In genomic region chr17:25874721-25875170, GRCm38 (mm10) we compare ENCODE assay signal across 8 mouse cellular contexts. TPM values are rescaled to one million over a fixed set of nuclear protein-coding genes. Genes with fewer than 3 reads are reported as not detected.
DNase-seq lines count a peak whose midpoint lies in the region; ATAC-seq and TF ChIP-seq lines count a peak whose summit lies in the region.

Gene Mettl26, plus strand, starts transcription at chr17:25875074.

- H3K4me1 ChIP-seq in lung, adult 2 months (ENCODE audit: control insufficient read depth, insufficient read depth, low read length) = peaks cover 3% of the 10 kb centered on the region
- H3K4me1 ChIP-seq in neural tube, embryonic 15.5 days = peaks cover 35% of the 10 kb centered on the region

- H3K36me3 ChIP-seq in neural tube, embryonic 15.5 days = peaks cover 18% of the 10 kb centered on the region

- TF ChIP-seq POLR2A in lung, adult 2 months (IDR thresholded peaks at IDR 0.05; ENCODE audit: borderline replicate concordance, extremely low read depth, low read depth, low read length) = peak; percentile 23; the same call in 1 of the 2 replicates

- H3K27ac ChIP-seq in layer of hippocampus, adult 2 months = peak within 1 kb of the TSS; percentile 97
- peak within 1 kb of the TSS; percentile 98 for H3K27ac ChIP-seq in neural tube, embryonic 15.5 days (replicated peaks)

- H3K4me3 ChIP-seq in layer of hippocampus, adult 2 months = peak within 1 kb of the TSS; percentile 99
- peak within 1 kb of the TSS; percentile 98 for H3K4me3 ChIP-seq in lung, adult 2 months (replicated peaks; ENCODE audit: extremely low read depth, low read depth, low read length)
- peak within 1 kb of the TSS; percentile 80 for H3K4me3 ChIP-seq in neural tube, embryonic 15.5 days (replicated peaks)

- H3K9ac ChIP-seq in neural tube, embryonic 15.5 days (replicated peaks) = peak within 1 kb of the TSS; percentile 93

- ATAC-seq in neural tube, embryonic 15.5 days (ENCODE audit: low FRiP score) = peak; percentile 81

- peak within 1 kb of the TSS; percentile 75 for H3K4me2 ChIP-seq in neural tube, embryonic 15.5 days

- no peaks in the 10 kb centered on the region for H3K9me3 ChIP-seq in neural tube, embryonic 15.5 days (replicated peaks)

- H3K27me3 ChIP-seq in neural tube, embryonic 15.5 days (replicated peaks) = no peaks in the 10 kb centered on the region

- peak; percentile 38 for TF ChIP-seq CTCF in layer of hippocampus, adult 2 months (conservative IDR thresholded peaks at IDR 0.05)
- TF ChIP-seq CTCF in lung, adult 2 months (IDR thresholded peaks at IDR 0.05; ENCODE audit: insufficient read depth, low read length) = no peak; the same call in 1 of the 2 replicates

- WGBS in lung, adult 2 months = under 1% methylated on average over 25 of the region's 25 CpGs
- WGBS in neural tube, embryonic 15.5 days = under 1% methylated on average over 25 of the region's 25 CpGs

- DNase-seq in MN1 (ENCODE audit: low spot score) = peak; percentile 88
- peak; percentile 96 for DNase-seq in cerebellum, adult 8-10 months
- peak; percentile 94 for DNase-seq in forelimb bud, embryonic 11.5 days (ENCODE audit: low read depth, low spot score)
- DNase-seq in heart, postnatal 4 days = peak; percentile 96
- peak; percentile 95 to 99 for DNase-seq in layer of hippocampus, adult 2 months (ENCODE audit: low spot score in 2 of 2)
- peak; percentile 96 for DNase-seq in lung, adult 2 months
- peak; percentile 90 for DNase-seq in testis, postnatal 10 days (ENCODE audit: low spot score)

RNA-seq across cellular contexts. Expression of gene Mettl26, which starts in this region (rescaled TPM):
- 10 to 100 TPM; 10.8 to 11.7 TPM for total RNA-seq in heart, postnatal 4 days (2021)
- 10 to 100 TPM; 39.0 to 39.9 TPM for total RNA-seq in layer of hippocampus, adult 2 months (2021)
- 78.1 and 103 TPM in 2 replicates for polyA plus RNA-seq in lung, adult 2 months (2012; rRNA removed)
- polyA plus RNA-seq in neural tube, embryonic 15.5 days (2015; fragmentation: Nextera tagmentation; extraction: Ambion mirVana) = 64.9 and 65.4 TPM in 2 replicates

Comparison
In these comparisons a context has a peak if more than half of its experiments do, and no peak if none do; other contexts are left out.
1. Peak in every context shown above with its lines: DNase-seq, ATAC-seq, H3K4me3 ChIP-seq and H3K27ac ChIP-seq.